Mouse (Mus musculus): ENCODE measurements around the gene A530064D06Rik. TPM values are rescaled to one million over a fixed set of nuclear protein-coding genes. Genes with fewer than 3 reads are reported as not detected.

Gene A530064D06Rik
- total RNA-seq, 2 experiments from 2014 or later = not detected

Other genes with a start within 250 kb of the A530064D06Rik start
- gene Foxp4, start 242.6 kb downstream of the A530064D06Rik start, total RNA-seq (2021) = 1 to 10 TPM; 6.4 to 7.6 TPM
- not detected for gene 1700122O11Rik, start 129.0 kb downstream of the A530064D06Rik start, total RNA-seq (2021)
- not detected for gene 1700067P10Rik, start 78.0 kb downstream of the A530064D06Rik start, total RNA-seq (2021)
- not detected for gene 9830107B12Rik, start 21.0 kb downstream of the A530064D06Rik start, total RNA-seq (2021)
- not detected for gene Trem1, start 65.5 kb upstream of the A530064D06Rik start, total RNA-seq (2021)
- gene Trem3, start 80.5 kb upstream of the A530064D06Rik start, total RNA-seq (2021) = not detected
- not detected for gene Treml4, start 97.0 kb upstream of the A530064D06Rik start, total RNA-seq (2021)
- under 1 TPM in 1 of 2 experiments, not detected in 1; 0.08 TPM for gene Treml2, start 132.2 kb upstream of the A530064D06Rik start, total RNA-seq (2021)
- not detected for gene B430306N03Rik, start 148.9 kb upstream of the A530064D06Rik start, total RNA-seq (2021)
- gene Trem2, start 179.1 kb upstream of the A530064D06Rik start, total RNA-seq (2021) = under 1 TPM in 1 of 2 experiments, not detected in 1; 0.83 TPM
- under 1 TPM in 1 of 2 experiments, not detected in 1; 0.23 TPM for gene Treml1, start 192.6 kb upstream of the A530064D06Rik start, total RNA-seq (2021)
- gene Nfya, start 242.6 kb upstream of the A530064D06Rik start, total RNA-seq (2021) = 1 to 10 TPM; 6.9 TPM
- 1 to 10 TPM; 9.0 to 9.8 TPM for gene Oard1, start 242.7 kb upstream of the A530064D06Rik start, total RNA-seq (2021)

Data from gastrocnemius, postnatal 25 days (tissue).